Mouse (Mus musculus) T-helper 2 cell (primary cell): ENCODE results near the gene Dok3.
"Not testable (repeated sequence)": the region's sequence is repeated elsewhere in the genome, so short reads cannot be mapped to it uniquely, and the experiment has no call there.

Experiments used
- in situ Hi-C: fragments of 300-600 bp; cut with MboI, MseI; formaldehyde crosslinking; loops from one replicate; pipeline ENCODE4 v1.15.1; 2025; ENCODE audit warnings: high pct_unique_total_duplicates

The Dok3 gene

DNA sequence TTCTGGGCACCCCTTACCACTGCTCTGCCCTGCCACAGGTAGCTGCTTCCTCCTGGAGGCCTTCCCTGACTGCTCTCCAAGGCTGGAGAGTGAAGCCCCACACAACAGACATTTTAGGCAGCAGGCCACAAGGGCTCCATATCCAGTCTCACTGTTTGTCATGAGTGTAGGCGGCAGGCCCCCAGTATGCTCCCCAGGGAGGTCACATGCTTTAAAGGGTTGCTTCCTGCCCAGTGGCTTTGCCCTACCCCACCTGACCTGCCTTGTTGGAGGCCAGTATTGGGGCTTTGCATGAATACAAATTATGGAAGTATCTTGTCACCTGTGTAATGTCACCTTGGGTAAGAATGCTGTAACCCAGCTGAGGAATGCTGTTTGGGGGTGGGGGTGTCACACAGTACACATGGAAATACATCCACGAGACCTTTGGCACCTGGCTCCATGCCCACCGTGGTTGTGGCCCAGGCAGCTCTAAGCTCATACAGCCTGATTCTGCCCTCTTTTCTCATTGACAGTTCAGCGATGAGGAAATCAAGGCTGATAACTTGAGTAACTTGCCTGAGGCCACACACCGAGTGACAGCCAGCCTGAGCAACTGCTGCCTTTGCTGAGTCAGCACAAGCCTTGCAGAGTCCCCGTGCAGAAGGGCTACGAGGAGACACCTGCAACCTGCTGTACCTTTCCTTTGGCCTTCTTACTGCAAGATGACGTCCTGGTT lies at the start of gene Dok3:
Gene Dok3 (minus strand): TSS at position 99 of the 718 bp plus-strand sequence.
- in situ Hi-C loops, result no loop called here

DNA sequence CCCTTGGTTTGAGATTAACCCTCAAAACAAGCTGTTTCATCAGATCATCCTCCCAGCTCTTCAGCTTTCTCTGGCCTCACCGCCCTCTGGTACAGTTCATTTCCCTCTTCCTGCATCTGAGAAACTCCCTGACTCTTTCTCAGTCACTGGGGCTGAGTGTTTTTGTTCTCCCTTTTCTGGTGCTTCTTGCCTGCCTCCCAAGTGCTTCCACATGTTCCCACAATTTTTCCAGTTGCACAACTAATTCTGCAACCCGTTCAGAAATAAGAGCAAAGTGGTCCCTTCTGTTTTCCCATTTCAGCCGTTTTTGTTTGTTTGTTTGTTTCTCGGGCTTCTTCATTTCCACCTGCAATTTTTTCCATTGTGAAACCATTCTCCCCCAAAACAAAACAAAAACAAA lies 49.0 kb upstream of the Dok3 start:
- in situ Hi-C loops, result no loop called here

DNA sequence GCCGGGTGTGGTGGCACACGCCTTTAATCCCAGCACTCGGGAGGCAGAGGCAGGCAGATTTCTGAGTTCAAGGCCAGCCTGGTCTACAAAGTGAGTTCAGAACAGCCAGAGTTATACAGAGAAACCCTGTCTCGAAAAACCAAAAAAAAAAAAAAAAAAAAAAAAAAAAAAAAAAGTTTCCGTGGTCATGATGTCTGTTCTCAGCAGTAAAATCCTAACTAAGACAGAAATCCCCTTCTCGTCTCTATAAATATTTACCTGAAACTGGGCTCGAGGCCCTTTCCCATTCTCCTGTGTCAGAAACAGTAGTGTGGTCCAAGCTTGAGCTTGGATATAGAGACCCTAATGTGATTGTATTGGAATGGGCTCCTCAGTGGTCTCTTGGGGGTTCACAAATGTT lies 47.8 kb upstream of the Dok3 start:
- in situ Hi-C loops, result not testable (repeated sequence)

DNA sequence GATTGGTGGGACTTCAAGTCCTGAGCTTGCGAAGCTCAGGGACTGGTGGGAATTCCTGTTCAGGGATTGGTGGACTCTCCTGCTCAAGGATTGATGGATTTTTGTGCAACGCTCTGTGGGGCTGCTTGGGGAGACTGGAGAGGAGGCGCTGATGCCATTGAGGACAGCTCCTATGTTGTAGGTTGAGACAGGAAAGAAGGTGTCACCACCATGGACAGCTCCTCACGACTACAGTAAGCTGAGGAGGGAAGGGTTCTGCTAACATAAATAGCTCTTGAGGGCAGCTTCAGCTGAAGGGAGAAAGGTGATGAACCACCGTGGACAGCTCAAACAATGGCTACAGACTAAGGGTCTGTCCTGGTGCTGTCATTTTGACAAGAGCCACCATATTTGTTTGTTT lies 46.8 kb upstream of the Dok3 start:
- in situ Hi-C loops, result no loop called here

DNA sequence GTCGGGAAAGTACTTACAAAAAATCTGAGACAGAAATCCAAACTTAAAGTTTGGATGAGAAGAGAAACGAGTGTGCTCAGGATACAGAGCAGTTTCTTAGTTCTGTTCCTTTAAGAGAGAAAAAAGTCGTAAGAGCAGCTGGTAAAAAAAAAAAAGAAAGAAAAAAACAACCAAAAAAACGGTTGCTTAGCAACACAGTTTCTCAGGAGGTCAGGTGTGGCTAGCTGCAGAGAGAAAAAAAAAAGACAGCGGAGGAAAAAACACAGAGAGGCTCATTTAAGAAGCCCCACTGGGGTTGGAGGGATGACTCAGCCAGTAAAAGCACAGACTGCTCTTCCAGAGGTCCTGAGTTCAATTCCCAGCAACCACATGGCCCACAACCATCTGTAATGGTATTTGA lies 45.2 kb upstream of the Dok3 start:
- in situ Hi-C loops, result no loop called here

DNA sequence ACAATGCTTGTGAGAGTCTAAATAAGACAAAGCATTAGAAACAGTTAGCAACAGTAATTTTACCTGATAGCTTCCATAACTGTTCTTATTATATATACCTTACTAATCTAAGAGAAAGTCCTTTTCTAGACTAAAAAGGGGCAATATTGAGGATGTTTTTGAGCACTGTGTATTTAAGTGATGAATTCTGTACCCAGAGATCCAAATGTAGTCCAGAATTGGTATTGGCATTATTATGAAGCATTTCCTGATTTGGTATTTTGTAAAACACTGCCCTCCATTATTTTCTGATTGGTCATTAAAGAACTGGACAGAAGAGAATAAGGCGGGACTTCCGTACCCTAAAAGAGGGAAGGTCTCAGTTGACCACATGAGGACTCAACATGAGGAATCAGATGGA lies 44.3 kb upstream of the Dok3 start, which contains the start of gene Tmed9:
Gene Tmed9 (plus strand): TSS at position 301 of the 400 bp plus-strand sequence.
- in situ Hi-C loops, result no loop called here

DNA sequence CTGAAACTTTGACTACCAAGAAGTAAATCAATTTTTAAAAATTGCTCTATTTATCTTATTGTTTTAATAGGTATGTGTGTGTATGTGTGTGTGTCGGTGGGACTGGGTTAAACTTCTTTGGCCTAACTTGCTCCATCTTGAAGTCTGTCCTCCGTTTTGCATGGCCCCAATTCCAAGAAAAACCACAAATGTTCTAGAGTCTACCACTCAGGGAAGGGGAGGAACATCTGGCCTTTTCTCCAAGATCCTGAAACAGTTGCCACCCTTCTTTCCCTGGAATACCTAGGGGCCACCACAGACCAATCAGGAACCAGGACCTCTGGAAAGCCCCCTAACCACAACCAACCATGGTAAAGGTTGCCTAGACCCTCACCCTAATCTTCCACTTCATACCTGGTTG lies 42.9 kb upstream of the Dok3 start:
- in situ Hi-C loops, result no loop called here

DNA sequence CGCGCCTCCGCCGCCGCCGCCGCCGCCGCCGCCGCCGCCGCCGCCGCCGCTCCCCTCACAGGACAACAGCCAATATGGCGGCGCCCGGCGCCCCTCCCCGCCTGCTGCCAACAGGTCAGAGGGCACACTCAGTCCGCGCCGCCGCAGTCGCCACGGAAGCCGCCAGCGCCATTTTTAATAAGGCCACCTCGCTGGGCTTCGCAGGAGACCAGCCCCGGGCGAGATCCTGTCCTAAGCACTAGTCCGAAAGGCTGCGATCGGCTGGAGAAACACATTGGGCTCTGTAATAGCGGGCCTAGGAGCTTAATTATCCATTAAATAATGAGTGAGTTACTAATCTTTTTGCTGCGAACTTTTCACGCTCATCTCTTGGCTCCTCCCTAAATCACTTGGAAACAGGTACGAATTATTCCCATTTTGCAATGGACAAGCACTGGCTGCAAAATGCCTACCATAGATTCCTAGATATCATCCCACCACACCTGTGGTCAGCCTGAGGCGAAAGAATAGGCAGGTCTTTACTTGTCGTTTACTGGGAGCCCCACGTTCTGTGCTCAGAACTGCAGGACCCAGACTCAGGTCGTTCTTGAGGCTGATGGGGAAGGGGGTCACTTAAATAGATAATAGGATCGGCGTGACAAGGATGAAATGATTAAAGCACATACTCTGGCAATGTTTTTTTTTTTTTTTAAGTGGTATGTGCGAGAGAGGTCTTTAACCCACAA lies 42.1 kb upstream of the Dok3 start, which contains the start of gene Fam193b:
Gene Fam193b (minus strand): TSS at position 94 of the 725 bp plus-strand sequence.
- in situ Hi-C loops, result no loop called here

DNA sequence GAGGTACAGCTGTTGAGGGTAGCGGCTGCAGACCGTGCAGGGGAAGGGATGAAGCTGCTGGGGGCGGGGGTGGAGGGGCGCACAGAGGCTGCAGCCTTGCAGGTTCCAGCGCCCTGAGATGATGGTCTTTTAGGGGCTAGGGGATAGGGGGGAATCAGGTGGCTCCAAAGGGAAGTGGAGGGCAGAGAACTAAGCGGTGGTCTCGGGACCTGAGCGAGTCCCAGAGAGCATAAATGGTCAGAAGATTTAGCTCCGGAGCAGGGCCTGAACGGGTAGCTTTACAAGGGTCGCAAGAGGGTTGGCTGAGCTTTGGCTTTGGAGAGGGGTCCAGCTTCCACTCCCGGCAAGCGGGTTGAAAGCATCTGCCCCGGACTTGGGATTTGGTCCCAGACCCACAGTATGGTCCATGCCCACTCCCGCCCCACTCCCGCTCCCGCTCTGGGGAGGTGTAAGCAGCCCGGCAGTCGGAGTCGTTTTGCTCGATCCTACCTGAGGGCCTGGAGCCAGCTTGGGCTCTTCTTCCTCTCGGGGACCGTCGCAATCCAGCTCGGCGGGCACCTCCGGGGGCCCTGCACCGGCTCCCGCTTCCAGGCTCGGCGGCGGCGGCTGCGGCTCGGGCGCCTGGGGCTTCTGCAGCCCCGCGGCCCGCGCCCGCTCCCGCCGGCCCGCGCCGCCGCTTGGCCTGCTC lies 41.3 kb upstream of the Dok3 start:
- in situ Hi-C loops, result no loop called here

DNA sequence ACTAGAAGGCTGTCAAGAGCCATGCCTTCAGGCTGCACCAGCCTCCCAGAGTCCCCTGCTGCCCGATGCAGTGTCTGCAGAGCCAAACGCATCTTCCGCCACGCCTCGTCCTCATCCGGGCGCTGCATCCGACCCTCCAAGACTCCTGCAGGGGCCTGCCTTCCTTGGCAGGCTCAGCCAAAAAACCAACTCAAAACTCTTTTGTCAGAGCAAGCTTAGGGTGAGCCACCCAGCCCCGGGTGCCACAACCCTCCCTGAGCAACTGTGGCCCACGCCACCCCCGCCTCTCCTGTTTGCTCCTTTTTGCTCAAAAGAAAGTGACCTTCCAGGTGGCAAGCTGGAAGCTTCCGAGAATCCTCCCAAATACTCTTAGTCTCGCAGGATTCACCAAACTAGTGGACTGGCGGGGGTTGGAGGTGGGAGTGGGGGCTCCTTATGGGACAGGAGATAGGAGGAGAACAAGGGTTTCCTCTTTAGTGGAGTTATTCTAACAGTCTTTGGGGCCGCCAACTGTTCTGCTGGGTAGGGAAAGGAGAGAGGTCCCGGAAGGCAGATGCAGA lies 40.7 kb upstream of the Dok3 start:
- in situ Hi-C loops, result no loop called here

DNA sequence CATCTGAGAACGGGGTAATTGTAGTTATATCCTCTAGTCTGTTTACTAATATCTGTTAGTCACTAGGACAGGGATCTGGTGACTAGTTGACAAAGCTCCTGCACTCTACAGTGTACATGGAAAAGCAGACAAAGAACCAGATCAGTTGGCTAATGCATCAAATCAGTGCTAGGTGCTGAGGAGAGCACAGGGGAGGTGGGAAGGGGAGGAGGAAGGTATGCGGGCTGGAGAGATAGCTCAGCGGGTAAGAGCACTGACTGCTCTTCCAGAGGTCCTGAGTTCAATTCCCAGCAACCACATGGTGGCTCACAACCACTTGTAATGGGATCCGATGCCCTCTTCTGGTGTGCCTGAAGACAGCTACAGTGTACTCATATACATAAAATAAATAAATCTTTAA lies 39.4 kb upstream of the Dok3 start:
- in situ Hi-C loops, result not testable (repeated sequence)

DNA sequence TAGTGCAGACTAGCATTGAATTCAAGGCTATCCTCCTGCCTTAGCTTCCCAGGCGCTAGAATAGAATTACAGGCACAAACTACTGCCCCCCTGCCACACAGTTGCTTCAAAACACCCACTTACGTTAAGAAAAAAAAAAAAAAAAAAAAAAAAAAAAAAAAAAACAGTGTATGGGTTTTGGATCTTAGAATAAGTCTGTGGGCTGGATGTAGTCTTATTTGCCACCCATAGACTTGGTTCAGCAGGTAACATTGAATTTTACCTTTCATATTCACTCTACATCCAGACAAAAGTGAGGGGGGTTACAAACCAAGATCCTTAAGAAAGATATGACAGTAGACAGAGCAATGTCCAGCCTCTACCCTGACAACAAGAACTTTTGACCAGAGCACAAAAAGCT lies 38.9 kb upstream of the Dok3 start:
- in situ Hi-C loops, result no loop called here

DNA sequence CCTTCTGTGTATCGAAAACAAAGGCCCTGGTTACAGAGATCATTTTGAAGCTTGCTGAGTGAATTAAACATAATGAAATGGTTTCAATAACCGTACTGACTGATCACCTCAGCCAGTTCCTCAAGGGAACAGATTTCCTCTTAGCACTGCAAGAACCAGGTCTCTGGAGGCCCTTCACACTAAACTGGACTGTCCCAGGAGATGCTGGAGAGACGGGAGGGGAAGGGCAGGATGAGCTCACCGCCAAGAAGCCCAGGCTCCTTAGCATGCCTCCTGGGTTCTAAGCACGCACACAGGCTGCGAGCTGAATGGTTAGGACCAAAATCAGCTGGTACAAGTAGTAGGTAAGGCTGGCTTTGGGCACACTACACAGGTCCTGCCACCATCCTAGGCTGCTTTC lies 37.9 kb upstream of the Dok3 start:
- in situ Hi-C loops, result no loop called here

DNA sequence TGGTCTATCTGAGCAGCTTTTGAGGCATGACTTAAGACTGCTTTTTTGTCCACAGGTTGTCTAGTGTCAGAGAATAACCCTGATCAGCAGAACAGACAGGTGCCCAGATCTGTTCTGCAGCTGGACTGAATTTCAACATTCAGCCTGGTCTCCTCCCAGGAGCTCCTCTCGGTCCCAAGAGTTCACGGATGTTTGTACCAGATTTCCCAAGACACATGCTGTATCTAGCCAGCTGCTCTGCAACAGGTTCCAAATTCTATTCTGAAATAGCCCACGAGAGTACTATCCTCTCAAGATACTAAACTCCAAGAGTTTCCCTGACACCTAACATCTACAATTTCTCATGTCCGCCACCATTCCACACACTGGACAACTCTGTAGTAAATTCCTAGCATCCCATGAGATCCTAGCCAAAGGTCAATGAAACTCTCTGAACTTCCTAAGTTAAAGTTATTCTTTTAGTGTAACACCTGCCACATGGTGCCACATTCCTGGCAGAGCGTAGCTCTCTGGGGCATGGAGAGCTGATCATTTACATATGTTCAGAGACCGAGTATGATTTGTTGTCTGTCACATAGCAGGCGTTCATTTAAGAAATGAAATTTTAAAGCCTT lies 34.3 kb upstream of the Dok3 start:
- in situ Hi-C loops, result no loop called here

DNA sequence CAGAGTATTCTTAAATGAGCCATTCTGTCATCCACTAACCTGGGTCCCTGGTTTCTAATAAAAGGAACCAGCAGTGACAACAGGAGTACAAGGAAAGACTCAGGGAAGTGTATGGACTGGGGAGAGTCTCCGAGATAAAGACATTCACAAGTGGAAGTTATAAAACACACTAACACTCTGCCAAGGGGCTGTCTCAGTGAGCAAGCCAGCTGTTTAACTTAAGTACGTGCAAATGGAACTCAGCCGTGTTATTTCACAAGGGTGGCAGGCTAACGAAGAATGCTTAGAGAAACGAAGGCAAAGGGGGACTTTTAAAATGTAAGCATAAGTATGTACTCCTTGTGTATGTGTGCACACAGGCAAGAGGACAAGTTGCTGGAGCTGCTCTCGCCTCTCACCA lies 28.4 kb upstream of the Dok3 start:
- in situ Hi-C loops, result no loop called here

DNA sequence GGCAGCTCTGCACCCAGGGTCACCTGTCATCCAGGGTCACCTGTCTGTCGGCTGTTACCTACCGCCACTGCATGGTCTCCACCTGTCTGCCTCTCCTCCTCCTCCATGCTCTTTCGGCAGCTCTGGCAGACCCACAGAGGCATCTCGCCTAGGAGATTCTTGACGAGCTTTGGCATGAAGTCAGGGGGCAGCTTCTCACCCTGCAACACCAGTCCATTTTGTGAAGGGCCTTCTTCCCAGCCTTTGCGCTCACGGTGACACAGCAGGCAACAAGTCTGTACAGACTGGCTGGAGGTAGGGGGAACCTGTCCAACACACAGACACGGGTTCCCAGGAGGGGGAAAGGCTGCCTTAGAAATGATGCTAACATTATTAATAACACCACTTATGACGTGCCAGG lies 26.8 kb upstream of the Dok3 start:
- in situ Hi-C loops, result no loop called here

DNA sequence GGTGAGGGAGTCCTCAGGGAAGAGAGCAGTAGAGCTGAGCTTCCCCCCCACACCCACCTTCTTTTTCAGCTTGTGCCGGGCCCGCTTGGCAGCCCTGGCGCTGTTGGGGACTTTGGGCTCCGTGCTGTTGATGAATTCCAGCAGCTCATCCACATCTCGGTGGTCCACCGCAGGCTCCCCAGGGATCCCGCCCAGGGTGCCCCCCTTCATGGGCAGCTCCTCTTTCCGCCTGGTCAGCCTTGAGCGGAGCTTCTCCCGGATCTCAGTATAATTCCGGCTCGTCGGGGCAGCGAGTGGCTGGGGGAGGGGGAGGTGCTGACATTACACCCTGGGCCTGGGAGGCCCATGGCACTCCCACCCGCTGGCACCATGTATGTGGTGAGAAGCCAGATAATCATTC lies 20.0 kb upstream of the Dok3 start:
- in situ Hi-C loops, result no loop called here

DNA sequence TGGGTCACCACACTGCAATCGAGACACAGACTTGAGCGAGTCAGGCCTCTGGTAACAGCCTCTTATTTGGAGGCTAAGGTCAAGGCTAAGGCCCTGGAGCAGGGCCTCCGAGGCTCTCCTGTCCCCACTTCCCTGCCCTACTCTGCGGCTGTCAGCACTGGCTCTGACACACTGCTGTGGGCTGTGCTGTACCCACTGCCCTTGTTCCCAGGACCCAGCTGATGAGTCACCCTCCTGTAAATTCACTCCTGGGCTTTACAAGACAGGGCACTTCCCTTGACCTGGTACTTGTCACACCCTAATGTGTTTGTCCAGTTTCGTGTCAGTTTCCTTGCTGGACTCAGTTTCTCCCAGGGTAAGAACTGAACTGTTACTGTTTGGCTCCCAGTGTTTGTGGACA lies 19.3 kb upstream of the Dok3 start:
- in situ Hi-C loops, result no loop called here

DNA sequence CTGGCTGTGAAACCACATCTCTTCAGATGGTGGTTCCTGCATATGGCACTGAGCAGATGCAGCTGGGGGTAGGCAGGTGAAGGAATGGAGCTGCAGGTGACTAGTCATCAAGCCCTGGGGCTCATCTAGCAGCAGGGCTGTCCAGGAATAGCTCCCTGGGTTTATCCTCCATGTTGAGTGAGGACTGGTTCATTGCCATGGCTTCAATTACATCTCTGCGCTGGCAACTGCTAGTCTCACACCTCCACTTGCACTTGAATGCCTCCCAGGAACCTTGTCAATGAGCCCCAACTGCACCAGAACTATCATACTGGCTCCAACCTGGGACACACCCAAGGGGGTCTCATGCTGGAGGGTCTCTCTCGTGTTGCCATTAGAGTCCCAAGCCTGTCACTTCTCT lies 18.8 kb upstream of the Dok3 start:
- in situ Hi-C loops, result no loop called here

DNA sequence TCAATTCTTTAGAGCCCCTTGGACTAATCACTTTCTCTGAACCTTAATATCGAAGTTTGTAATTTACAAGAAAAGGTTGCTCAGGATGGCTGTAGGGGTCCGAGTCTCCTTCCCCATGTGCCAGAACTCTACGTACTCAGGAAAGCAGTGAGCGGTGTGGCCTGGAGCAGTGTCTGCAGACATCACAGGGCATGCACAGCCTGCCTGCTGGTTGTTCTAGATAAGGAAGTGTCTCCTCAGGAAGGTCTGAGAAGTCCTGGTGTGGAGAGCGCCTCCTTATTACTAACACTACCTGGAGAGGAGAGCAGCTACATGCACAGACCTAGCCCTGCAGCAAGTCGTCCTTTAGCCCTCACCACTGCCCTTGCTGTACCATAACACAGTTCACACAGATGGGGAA lies 15.7 kb upstream of the Dok3 start:
- in situ Hi-C loops, result no loop called here

DNA sequence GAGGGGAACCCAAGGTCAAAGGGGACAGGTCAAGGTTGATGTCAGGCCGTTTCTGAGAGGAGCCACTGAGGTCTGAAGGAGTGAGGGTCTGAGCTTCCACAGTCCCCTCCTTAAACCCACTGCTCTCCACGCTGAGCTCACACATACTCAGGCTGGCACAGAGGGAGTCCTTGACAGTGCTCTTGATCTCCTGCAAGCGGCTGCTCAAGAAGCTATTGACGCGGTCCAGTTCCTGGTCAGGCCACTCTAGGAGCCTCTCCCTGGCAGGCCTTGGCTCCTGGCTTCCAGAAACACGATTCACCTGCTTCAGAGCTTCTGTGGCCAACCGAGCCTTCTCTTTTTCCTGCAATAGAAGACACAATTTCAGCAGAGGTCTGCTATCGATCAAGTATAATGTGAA lies 14.4 kb upstream of the Dok3 start:
- in situ Hi-C loops, result no loop called here

DNA sequence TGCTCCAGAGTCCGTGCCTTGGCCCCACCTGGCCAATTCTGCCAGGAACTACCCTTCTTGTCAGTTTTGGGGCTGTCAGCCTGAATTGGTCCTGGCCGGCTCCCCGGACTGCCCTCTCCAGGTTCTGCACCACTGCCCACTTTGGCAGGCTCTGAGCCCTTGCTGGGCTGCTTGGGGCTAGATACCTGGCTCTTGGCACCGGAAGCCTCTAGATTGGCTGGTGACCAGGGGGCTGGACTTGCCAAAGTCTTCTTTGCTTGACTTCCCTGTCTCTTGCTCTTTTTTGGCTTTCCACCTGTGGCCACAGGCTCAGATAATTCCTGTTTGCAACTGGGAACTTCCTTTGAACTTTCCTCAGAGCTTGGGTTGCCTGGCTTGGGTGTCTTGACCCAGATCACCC lies 13.8 kb upstream of the Dok3 start:
- in situ Hi-C loops, result no loop called here
